Mouse (Mus musculus): ENCODE results near the gene Mip.
"Not testable (repeated sequence)": the region's sequence is repeated elsewhere in the genome, so short reads cannot be mapped to it uniquely, and the experiment has no call there.

Mip gene

GRCm38 (mm10) chr10:128247020-128247732 lies 21.5 kb downstream of the Mip start:
- in situ Hi-C loops (cut with MseI, MboI): no loop called here

DNA sequence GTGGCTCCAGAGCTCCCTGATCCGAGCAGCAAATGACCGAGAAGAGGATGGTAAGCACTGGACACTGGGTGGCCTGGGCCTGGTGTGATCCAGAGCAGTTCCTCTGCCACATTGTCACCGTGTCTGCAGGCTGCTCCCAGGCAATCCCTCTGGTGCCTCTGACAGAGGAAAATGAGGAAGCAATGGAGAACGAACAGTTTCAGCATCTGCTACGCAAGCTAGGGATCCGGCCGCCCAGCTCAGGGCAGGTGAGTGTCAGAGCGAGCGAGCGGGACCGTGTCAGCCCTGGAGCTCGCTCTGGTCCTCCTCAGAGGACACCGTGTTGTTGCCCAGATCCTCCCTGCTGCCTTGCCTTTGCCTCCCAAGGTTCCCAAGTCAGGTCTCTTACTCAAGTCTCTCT lies 24.9 kb downstream of the Mip start:
- in situ Hi-C loops (cut with MseI, MboI): no loop called here

DNA sequence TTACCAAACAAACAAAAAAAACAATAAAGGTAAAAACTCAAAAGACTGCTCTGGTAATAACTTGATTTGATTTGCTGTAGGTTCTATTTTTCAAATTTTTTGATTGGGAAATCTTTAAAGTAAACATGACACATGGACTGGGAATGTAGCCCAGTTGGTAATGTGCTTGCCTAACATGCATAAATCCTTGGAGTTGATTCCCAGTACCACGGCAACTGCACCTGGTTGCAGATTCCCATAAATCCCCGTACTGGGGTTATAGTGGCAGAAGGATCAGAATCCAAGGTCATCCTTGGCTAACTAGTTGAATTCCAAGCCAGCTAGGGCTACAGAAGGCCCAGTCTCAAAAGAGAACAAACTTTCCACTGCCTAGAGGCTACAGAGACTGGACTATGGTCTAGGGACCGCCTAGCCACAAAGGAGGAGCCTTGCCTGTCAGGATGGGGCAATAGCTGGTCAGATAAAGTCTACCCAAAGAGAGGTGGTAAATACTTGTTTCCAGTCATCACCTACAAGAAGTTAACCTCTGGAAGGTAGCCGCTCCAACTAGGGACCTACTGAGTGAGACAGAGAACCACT lies 28.1 kb downstream of the Mip start, which contains the start of gene Apon:
Apon (plus strand) TSS at position 420 of the 579 bp plus-strand sequence.
- in situ Hi-C loops (cut with MseI, MboI): no loop called here

DNA sequence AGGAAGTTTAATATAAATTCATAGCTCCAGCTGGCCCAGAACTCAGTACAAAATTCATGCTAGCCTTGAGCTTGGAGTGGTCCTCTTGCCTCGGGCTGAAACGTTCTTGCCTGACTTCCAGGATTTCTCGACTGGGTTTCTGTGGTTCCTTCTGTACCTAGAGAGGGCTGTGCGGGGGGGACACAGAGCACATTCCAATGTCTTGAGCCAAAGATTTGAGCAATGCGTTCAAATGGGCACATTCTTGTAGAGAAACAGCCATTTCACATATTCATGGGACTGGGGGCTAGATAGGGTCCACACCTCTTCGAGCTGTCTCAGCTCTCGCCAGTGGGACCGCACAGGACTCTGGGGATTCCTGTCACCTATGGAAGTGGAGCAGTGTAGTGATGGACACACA lies 30.3 kb downstream of the Mip start:
- in situ Hi-C loops (cut with MseI, MboI): no loop called here

- in situ Hi-C loops (cut with MseI, MboI): no loop called here
Observed at GRCm38 (mm10) chr10:128256328-128256727, 30.7 kb downstream of the Mip start.

- in situ Hi-C loops (cut with MseI, MboI): no loop called here
Observed at GRCm38 (mm10) chr10:128258953-128259352, 33.3 kb downstream of the Mip start.

- in situ Hi-C loops (cut with MseI, MboI): no loop called here
Observed at GRCm38 (mm10) chr10:128259946-128260345, 34.3 kb downstream of the Mip start.

GRCm38 (mm10) chr10:128260376-128260775 lies 34.7 kb downstream of the Mip start:
- in situ Hi-C loops (cut with MseI, MboI): not testable (repeated sequence)

DNA sequence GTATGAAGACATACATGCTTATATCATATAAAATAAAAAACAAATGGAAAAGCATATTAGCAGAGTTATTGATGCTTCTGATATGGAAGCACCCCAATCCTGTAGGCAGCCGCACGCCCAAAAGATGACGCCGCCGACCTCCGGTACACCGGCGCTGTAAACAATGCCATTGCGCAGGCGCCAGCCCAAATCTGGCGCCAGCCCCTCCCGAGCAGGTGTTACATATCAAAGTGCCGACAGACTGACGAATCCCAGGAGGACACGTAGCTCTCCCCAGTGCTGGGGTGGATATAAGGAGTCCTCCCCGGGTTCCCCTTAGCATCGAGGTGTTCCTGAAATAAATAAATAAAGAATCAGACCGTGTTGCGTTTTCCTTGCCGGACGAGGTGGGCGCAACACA lies 36.7 kb downstream of the Mip start:
- in situ Hi-C loops (cut with MseI, MboI): no loop called here

- in situ Hi-C loops (cut with MseI, MboI): no loop called here
Observed at GRCm38 (mm10) chr10:128263393-128264310, 38.0 kb downstream of the Mip start.

DNA sequence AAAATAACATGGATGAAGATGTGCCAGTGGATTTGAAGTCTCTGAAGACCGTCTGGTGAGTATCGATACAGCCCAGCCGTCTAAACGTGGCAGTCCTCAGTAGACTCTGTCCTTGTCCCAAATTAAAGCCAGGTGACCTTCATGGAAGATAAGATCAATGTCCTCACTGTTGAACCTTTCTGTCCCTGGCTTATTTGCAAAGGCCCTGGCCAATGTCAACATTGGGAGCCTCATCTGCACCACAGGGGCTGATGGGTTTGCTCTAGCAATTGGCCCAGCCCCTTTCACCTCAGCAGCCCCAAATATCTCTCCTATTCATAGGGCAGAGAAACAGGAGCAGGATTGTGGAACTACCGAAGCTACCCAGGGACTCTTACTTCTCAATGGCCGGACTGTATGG lies 42.7 kb downstream of the Mip start, which contains the start of gene Apof:
Apof (plus strand) TSS at position 301 of the 400 bp plus-strand sequence.
- in situ Hi-C loops (cut with MseI, MboI): no loop called here

DNA sequence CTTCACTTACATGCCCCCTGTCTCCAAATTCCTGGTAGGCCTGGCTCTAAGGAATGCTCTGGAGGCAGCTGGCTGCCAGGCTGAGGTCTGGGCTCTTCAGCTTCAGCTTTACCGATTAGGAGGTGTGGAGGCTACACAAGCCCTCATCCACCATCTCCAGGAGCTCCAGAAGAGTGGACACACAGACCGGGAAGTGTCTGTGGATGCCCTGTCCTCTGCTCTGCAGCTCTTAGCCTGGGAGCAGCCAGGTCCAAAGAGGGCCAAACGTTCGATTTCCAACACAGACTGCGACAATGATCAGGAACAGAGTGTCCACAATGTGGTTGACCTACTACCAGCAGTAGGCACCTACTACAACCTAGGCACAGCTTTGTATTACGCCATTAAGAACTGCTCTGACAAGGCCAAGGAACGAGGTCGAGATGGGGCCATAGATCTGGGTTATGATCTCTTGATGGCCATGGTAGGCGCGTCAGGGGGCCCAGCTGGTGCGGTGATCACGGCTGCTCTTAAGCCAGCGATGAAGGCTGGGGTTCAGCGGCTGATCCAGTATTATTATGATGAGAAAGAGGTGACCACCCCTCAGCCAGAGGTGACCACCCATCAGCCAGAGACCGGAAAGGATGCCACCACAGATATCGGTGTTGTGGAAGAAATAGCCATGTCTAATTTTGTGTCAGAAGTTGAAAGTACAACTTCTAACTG lies 43.7 kb downstream of the Mip start:
- in situ Hi-C loops (cut with MseI, MboI): no loop called here

DNA sequence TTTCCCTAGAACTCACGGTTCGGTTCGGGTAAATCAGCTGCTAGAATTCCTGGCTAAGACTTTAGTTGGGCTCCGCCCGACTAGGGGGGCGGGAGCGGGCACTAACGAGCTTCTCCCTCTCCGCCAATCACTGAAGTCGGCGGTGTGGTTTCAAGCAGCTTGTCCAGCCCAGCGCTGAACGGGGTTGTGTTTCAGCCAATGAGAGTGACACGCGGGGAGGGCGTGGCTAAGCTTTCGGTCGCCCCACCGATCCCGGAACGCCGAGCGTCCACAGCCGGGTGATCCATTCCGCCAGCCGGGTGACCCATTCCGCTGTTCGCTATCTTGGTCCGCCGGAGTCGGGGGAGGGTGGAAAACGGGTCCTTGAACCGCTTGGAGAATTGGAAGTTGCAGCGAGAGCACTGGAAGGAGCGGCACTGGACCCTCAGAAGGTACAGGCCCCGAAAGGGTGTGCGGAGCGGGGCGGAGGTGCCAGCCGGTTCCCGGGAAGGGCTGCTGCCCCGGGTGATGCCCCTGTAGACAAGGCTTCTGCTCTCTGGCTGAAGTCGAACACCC lies 44.7 kb downstream of the Mip start, which contains the start of gene Stat2:
Stat2 (plus strand) TSS at position 273 of the 555 bp plus-strand sequence.
- in situ Hi-C loops (cut with MseI, MboI): no loop called here

- in situ Hi-C loops (cut with MseI, MboI): no loop called here
Observed at GRCm38 (mm10) chr10:128270866-128271265, 45.2 kb downstream of the Mip start.

DNA sequence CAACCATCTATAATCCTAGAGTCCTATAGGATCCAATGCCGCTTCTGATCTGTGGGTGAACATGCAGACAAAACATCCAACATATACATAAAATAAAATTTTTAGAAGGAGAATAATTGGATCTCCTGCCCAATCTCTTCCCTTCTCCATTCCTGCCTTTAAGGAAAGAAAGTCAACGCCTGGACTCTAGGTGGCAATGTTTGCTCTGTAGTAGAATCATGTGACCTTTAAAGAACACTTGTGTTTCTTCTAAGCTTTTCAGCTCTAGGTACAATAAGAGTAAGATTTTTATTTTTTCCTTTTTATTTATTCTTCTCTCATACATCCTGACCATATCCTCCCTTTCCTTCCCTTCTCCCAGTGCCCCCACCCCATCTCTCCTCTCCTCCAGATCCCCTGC lies 46.2 kb downstream of the Mip start:
- in situ Hi-C loops (cut with MseI, MboI): no loop called here

GRCm38 (mm10) chr10:128272819-128273439 lies 47.3 kb downstream of the Mip start:
- in situ Hi-C loops (cut with MseI, MboI): not testable (repeated sequence)

- in situ Hi-C loops (cut with MseI, MboI): not testable (repeated sequence)
Observed at GRCm38 (mm10) chr10:128275374-128275773, 49.7 kb downstream of the Mip start.

GRCm38 (mm10) chr10:128278158-128278557 lies 52.5 kb downstream of the Mip start:
- in situ Hi-C loops (cut with MseI, MboI): no loop called here

DNA sequence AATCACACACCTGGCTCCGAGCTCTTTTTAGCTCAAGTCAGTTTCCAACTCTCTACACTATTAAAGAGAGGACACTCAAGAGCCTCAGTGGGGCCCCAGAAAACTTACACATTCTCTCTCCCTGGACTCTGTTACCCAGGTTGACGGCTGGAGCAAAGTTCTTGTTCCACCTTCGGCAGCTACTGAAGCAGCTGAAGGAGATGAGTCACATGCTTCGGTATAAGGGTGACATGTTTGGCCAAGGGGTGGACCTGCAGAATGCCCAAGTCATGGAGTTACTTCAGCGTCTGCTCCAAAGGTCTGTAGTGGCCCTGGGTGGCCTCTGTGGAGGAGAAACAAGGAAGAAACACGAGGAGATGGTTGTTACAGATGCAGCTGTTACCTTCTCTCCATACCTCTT lies 55.3 kb downstream of the Mip start:
- in situ Hi-C loops (cut with MseI, MboI): no loop called here
